Mouse (Mus musculus) kidney, adult 9 months (tissue): ENCODE results near the gene P3h3.
"Not testable (repeated sequence)": the region's sequence is repeated elsewhere in the genome, so short reads cannot be mapped to it uniquely, and the experiment has no call there.

Experiments used
- DNase-seq: peaks from one replicate; pipeline ENCODE4 v3.0.0; 2022

Gene P3h3

DNA sequence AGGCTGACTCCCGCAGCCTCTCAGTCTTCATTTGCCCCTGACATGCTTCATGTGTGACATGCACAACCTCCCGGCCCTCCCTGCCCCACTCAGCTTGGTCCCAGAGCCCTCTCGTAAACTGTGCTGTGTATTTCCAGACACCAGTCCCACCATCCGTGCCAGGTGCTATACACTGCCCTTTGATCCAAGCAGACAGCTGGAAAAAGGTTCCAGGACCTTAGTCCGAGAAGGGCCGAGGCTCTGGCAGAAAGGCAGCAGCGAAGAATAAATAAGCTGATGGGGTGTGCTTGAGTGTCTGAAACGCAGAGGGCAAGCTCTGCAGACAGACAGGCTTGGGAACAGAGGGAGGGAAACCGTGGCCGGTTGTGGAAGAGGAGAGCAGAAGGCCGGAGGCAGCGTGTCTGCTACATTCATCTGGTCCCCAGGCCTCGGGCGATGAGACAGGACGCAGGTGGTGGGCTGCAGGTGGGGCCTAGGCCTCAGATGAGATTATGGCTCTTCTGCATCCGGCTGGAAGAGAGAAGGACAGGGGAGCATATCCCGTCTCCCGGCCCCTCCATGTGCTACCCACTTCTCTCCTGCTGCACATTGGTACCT, 8.3 kb upstream of the P3h3 start:
- DNase-seq, result no peak

DNA sequence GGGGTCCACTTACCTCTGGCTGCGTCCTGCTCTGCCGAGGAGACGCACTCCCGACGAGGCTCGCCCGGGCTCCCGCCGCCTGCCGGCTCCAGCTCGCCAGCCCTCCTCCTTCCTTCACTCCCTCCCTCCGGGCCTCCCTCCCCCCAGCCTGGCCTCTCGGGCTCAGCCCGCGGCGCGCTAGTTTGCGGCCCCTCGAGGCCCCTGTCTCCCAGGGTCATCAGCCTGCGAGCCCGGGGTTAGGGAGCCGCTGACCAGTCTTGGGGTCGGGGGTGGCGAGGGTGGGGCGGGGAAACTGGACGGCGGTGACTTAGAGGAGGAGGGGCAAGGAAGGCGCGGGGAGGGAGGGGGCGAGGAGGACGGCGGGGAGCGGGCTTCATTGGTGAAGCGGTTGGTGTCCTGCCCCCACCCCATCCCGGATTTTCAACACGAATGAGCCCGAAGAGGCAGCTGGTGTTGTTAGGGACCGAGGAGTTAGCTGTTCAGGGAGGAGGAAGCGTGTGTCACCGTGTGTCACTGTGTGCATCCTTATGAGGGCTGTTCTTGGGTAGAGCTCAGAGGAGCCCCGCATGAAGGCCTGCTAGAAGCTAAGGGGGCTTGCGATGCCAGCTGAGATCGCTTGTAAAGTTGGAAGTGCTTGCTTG, 6.2 kb upstream of the P3h3 start, which contains the start of gene Gpr162:
Gene Gpr162, minus strand, starts transcription at position 326 of the 641 bp plus-strand sequence.
- DNase-seq, result no peak

DNA sequence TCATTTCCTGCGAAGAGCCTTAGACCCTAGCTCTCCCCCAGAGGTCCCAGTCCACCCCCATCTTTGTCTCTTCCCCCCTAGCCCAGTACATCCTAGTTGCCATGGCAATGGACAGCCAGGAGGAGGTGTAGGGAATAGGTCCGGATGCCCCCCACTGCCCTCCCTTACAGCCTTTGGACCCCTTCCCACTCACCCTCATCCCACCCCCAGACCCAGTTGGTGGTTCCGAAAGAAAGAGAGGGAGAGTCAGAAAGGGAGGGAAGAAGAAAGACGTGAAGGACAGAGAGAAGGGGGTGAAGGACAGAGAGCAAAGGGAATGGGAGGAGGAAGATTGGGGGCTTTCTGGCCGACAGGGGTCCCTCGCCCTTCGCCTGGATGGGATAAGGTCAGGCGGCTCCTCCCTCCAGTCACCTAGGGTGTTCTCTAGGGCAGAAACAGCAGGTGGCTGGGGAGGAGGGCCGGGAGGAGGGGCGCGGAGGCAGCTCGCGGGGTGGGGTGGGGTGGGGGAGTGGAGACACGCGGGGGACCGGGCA, 5.6 kb upstream of the P3h3 start:
- no peak for DNase-seq

DNA sequence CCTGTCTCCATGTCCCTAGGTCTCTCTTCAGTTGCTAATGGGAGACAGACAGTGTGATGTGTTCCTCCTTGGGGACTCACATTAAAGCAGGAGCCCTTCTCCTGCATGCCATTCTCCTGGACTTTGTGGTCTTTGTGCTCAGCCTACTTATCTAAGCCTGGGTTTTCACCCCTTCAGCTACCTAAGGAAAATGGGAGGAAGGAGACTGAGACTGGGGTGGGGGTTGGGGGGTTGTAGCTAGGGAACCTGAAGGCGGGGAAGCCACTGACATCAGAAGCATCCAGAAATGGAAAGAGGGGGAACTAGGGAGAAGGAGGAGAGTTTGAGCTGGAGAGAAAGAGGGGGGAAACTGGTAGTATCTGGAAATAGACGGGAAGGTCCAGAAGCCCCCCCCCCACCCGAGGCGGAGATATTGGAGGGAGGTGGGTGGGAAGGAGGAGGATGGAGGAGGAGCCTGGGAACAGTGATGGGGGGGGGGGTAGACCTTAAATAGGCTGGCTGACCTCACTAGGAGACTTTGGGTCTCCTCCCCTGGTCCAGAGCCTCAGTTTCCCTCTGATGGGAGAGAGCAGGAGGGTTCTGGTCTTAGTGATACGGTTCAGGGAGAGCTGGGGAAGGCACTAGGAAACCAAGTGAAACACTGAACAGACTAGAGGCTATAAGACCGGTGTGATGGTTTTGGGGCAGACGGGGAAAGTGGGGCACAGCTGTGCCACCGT, 5.0 kb upstream of the P3h3 start:
- DNase-seq, result no peak

DNA sequence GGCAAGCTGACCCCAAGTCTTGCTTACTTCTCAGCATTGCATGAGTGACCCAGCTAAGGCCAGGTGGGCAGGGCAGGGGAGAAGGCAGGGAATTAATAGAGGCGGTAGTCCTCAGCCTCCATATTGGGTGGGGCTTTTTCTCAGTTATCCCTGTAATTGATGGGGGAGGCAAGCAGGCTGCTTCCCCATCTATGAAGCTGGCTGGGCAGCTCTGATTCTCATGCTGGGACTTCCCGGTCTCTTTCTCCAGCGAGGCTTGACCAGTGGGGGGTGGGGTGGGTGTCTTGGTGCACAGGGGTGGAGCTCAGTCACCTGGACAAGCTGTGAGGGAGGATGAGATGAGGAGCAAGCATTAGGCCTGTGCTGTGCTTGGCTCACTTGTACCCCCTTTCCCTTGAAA, 4.2 kb upstream of the P3h3 start:
- DNase-seq, result no peak

DNA sequence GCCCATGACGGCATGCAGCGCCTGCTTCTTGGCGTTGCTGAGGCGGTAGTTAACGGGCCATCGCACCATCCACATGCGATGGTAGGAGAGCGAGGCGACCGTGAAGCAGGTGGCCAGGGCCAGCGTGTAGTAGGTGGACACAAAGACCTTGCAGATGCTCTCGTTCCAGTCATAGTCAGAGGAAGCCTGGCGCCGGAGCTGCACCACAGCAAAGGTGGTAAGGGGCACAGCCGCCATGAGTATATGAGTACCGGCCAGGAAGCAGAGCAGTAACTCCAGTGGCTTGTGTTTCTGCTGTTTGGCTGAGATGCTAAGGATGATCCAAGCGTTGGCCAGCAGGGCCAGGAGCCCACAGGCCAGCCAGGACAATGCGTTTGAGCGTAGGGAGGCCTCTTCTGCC, 3.7 kb upstream of the P3h3 start:
- no peak for DNase-seq

DNA sequence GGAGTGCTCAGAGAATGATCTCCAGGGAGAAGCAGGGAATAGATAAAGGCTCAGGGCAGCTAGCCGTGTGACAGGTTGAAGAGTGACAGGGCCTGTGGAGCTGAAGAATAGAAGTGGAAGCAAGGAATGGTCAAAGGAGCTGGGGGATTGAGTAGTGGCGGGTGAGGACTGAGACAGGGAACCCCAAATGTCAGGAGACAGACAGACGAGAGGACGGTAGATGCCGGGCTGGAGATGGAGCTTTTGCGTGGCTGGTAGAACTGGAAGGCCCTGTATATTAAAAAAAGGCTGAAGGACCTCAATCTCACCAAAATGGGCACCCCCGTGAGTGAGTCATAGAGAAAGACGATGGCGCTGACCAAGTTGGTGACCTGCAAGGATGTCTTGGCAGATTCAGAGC, 3.0 kb upstream of the P3h3 start:
- DNase-seq, result no peak

DNA sequence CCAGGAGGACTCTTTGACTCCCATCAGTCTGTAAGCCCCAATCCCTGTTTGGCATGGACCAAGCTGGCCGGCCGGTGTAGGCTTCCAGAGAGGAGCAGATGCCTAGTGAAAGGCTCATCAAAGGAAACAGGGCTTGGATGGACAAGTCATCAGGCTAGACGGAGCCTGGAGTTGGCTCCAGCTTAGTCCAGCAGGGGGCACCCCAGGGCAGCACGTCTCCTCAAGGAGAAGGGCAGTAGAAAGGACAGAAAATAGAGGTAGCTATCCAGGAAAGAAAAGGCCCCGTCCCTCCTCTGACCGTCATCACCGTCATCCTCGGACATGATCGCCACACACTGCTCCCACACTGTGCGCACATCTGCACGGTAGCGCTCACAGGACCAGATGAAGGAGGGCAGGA, 2.2 kb upstream of the P3h3 start:
- DNase-seq, result peak; percentile 89

DNA sequence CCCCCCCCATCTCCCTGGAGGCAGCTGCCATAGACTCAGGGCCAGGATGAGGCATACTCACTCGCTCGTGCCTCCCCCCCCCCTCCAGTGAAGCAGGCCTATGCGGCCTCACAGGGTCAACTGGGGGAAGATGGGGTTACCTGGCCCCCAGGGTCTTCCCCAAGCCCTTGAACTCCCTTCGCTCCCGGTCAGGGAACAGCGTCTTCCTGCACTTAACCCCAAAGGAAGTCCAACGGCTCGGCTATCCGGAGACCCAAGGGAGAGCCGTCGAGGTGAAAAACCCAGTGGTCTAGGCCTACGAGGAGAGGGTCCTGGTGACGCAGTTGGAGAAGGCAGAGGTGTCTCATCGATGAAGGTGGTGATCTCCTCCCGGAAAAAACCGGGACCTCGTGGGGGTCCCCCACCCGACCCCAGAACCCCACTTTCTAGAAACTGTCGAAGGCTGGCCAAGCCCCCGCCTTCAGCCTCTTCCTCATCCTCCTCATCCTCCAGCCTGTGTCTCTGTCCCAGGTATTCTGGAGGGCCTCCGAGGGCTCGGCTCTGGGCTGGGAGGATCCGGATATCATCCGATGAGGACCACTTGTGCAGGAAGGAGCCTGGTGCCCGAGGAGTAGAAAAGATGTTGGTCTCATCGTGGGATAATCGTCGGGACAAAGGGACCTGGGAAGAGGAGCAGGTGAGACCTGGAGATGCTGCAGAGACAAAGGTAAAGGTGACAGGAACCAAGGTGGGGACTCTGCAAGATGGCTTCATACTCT, 1.2 kb upstream of the P3h3 start:
- DNase-seq, result no peak

DNA sequence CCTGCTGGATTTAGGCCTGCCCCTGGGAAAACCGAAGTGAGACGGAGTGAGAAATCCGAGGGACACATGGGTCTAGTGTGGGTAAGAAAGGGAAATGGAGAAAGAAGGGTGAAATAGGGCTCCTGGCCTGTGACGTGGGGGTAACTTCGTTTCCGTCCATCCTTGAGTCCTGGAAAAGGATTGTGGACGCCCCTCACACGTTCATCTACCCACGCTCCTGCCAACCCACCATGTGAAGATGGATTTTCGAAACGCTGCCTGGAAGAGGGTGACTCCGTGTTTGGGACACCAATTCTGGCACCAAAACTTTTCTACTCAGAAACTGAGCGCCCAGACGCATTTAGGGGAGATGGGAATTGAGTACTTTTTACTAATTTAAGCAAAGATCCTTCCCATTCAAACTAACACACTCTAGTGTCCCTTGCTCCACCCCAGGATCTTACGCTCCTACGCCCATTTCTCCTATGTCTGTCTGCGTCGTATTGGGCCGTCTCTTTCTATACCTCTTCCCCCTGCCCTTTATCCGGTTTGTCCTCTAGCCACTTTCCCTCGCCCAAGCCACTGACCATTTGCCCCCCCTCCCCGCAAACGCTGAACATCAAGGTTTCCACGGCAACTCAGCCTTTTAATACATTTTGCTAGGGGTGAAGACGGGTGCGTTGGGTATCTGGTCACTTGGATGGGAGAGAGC, 433 bp upstream of the P3h3 start:
- no peak for DNase-seq

DNA sequence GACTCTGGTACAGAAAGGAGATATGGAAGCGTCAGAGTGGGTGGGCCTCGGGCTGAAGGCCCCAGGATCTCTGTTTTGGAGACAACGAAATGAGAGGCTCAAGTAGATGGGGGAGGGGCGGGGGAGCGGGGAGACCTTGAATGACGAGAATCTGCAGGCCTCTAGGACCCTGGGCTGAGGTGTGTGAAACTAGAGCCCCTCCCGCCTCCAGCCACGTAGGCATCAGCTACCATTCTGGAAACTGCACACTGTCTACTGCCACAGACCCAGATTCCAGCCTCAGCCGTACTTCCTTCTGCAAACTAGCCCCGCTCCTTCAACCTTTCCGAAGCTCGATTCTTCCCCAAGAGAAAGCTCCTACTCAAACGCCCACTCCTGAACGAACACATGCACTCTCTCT, 1.2 kb downstream of the P3h3 start:
- no peak for DNase-seq

DNA sequence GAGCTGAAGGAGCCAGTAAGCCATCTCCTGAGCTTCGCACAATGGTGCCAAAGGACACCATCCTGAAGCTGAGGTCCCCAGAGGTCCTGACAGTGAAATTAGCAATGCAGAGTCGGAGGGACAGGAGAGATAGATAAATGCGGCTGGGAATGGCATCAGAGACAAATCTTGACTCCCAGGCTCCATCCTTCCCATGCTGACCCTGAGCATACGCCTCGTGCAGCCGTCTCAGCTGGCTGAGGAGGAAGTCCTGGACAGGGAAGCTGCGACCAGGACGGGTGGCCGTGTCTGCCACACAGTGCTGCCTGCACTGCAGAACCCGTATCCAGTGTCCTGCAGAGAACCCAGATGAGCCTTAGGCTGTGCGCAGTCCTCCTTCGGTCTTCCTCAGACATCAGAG, 2.9 kb downstream of the P3h3 start:
- DNase-seq, result no peak

DNA sequence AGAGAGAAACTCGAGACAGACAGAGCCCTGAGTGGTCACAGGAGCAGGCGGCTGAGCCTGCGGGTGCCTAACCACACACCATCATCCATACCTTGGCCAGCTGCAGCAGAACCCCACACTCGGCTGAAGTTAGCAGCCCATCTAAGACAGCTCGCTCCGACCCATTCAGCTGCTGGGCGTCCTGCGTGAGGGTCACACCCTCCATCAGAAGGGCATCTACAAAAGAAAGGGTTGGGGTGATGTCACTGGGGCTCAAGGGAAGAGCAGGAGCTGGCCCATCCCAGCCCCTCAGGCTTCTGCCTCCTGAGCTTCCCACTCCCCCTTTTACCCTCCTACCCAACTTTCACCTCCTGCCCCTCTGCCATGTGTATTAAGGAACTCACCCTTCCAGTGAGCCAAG, 7.0 kb downstream of the P3h3 start:
- no peak for DNase-seq

DNA sequence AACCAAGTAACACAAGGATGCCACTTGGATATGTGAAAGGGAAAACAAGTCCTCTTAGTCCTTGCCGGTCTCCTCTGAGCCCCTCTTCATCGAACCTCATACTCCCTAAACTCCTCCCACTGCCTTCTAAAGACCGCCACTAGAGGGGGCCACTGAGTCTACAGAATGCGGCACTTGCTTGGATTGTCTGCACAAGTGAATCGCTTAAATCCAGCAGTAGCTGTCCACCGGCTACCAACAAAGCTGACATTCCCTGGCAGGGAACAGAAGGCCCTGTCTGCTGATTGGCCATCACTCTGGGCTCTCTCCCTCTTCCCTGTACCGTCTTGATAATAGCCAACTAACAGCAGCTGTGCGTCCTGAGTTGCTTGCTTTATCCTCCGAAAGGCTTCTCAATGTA, 10.2 kb downstream of the P3h3 start:
- DNase-seq, result peak; percentile 93

DNA sequence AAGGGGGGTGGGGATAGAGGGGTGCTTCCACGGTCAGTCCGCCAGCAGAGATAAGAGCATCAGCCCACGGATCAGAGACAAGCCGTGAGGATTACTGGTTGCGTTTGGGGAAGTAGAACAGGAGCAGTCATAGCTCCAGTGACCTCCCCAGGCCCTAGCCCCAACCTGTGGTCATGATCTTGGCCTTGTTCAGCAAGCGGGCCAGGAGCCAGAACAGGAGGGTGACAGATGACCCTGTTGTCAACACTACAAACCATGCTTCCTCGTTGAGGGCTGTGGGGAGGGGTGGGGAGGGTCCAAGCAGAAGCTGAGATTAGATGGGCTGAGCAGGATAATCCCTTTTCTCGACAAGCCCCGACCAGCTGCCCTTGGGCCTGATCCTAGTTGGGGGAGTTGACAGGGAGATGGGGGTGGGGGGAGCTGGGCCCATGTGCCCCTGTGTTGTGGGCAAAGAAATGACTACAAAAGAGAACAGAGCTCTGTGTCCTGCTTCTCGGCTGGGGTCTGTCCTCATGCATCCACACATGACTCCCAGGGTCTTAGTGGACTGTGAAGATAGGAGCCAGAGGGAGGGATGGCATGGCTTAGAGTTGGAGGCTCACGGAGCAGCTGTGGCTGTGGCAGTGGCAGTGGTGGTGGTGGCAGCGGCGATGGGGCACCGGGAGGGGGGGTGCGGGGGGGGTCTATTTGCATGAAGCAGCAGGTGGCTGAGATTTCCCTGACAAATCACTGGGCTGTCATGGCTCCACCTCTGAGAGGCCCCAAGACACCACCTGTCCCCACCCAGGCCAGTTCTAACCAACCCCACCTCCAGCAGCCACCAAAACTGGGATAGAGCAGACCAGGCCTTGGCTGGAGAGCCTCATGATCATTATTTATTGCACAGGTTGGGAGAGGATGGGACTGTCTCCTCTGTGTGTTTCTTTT, 17.0 kb downstream of the P3h3 start, which contains the start of gene Gnb3:
Gene Gnb3, minus strand, starts transcription at position 35 of the 927 bp plus-strand sequence.
- no peak for DNase-seq

DNA sequence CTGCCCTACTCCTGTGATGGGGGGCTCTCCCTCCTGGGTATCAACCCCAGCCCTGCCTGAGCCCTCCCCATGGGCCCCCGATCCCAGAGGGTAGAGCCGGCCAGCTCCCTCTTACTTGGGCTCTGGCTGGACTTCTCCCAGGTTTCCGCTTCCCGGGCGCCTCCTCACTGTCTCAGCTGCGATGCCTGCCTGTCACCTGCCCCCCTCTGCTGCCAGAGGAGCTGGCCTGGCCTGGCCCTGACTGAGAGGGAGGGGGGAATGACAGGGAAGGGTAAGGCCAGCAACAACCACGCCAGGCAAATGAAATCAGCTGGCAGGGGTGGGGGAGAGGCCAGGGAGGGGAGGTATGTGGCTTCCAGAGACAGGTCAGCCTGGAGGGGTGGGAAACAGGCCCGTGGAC, 17.7 kb downstream of the P3h3 start:
- DNase-seq, result no peak

DNA sequence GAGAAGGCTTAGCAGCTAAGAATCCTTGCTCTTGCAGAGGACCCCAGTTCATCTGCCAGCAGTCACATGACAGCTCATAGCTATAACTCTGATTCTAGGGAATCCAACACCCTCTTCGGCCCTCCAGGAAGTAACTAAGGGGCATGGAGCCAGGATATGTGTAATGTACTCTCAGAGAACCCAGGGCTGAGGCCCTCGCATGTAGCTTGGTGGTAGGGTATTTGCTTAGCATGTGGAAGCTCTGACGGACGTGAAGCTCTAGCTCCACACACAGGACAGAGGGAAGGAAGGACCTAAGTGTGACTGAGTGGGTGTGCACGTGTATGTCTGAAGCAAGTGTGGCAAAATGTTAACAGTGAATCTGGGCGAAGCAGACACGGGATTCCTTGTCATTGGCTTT, 21.1 kb downstream of the P3h3 start:
- no peak for DNase-seq

DNA sequence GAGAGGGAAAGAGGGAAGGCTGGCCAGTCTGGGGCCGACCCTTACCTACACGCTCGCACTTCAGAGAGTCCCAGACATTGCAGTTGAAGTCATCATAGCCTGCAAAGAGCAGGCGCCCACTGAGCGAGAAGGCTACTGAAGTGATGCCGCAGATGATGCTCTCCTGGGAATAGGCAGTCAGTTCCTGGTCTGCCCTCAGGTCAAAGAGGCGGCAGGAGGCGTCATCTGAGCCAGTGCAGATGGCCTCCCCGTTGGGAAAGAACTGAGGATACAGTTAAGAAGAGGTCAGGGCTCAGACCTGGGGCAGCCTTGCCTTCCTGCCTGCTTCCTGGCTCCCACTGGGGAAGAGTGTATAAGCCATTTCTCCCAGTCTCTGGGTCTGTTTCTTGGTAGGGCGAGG, 22.0 kb downstream of the P3h3 start:
- no peak for DNase-seq

DNA sequence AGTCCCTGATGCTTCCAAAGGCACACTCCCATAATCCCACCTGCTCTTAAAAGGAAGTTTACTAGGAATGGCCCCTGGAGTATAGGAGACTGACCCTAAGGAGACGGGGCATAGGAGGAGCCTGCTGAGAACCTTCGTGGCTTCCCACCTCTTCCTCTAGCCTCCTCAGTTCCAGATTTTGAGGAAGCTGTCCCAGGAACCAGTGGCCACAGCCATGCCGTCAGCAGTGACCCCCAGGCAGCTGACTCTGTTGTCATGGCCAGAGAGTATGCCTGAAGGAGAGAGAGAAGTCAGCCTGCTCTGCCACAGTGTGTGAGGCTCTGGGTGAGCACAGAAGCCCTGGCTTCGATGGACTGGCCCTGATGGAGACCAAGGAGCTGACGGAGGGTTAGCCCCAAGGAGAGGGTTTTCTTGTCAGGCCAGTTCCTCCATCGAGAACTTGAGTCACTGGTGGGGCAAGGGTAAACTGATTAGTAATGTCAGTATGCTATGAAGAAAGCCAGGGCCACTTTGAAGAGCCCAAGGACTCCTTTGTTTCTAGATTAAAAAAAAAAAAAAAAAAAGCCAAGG, 23.0 kb downstream of the P3h3 start:
- no peak for DNase-seq

DNA sequence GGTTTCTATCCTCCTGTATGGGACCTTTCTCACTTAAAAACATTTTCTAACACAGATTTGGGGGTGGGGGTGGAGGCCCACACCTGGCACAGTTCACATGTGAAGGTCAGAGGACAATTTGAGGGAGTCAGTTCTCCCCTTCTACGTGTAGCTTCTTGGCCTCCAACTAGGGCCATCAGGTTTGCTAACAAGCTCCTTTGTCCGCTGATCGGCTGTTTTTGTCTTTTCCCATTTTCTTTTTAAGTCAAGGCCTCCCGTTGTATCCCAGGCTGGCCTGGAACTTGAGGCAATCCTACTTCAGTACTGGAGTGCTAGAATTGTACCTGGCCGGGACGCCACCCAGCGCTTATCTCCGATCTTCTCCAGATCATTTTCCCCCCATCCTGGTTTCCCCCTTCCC, 25.9 kb downstream of the P3h3 start:
- no peak for DNase-seq

DNA sequence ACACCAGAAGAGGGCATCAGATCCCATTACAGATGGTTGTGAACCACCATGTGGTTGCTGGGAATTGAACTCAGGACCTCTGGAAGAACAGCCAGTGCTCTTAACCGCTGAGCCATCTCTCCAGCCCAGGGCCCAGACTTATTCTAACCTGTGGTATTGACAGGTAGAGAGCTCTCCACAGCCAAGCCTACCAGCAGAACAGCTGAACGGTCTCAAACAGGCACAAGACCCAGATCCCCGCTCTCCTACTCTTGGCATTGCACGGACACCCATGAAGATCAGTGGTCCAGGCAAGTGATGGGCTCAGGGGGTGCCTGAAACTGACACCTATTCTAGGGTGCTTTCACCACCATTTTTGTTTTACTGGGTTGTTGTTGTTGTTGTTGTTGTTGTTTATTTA, 26.4 kb downstream of the P3h3 start:
- DNase-seq, result not testable (repeated sequence)
